Comparison of ENCODE assay signal across 8 mouse cellular contexts in the genomic region with DNA sequence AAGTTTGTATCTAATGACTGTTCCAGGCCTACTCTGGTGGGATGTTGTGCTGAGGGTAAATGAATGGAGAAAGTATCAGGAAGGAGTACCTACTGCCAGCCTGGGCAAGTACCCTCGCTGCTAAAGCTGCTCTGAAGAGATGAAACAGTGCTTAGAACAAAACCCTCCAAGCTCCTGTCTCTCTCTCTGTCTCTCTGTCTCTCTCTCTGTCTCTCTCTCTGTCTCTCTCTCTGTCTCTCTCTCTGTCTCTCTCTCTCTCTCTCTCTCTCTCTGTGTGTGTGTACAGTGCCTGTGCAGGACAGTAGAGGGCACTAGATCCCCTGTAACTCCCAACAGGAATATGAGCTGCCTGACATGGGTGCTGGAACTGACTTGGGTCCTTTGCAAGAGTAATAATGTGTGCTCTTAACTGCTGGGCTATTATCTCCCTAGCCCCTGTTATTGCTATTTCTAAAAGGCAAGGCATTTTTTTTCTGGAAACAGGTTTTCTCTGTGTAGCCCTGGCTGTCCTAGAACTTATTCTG. TPM values are rescaled to one million over a fixed set of nuclear protein-coding genes. Genes with fewer than 3 reads are reported as not detected.
DNase-seq lines count a peak whose midpoint lies in the region; ATAC-seq and TF ChIP-seq lines count a peak whose summit lies in the region.

No protein-coding gene starts in this region.

- peaks cover 29% of the 10 kb centered on the region for H3K36me3 ChIP-seq in hindbrain, postnatal 0 days (ENCODE audit: insufficient read depth, low read length)
- peaks cover 34% of the 10 kb centered on the region for H3K36me3 ChIP-seq in midbrain, embryonic 13.5 days

- no peaks in the 10 kb centered on the region for H3K9me3 ChIP-seq in hindbrain, postnatal 0 days (ENCODE audit: low read length)
- H3K9me3 ChIP-seq in midbrain, embryonic 13.5 days: no peaks in the 10 kb centered on the region

- H3K4me1 ChIP-seq in lung, adult 2 months (ENCODE audit: control insufficient read depth, insufficient read depth, low read length): peaks cover 7% of the 10 kb centered on the region
- peaks cover 17% of the 10 kb centered on the region for H3K4me1 ChIP-seq in bone marrow macrophage, adult 2 months (ENCODE audit: control insufficient read depth, insufficient read depth, low read length)
- peaks cover 11% of the 10 kb centered on the region; the same call in 1 of the 2 replicates for H3K4me1 ChIP-seq in hindbrain, postnatal 0 days (ENCODE audit: insufficient read depth, low read length)
- peaks cover 31% of the 10 kb centered on the region for H3K4me1 ChIP-seq in midbrain, embryonic 13.5 days (replicated peaks)

- H3K27me3 ChIP-seq in hindbrain, postnatal 0 days (ENCODE audit: insufficient read depth, low read length): no peaks in the 10 kb centered on the region
- peaks cover 5% of the 10 kb centered on the region; the same call in 1 of the 2 replicates for H3K27me3 ChIP-seq in midbrain, embryonic 13.5 days

- no peak for DNase-seq in lung, adult 2 months
- DNase-seq in lung, postnatal 14 days: no peak
- peak; percentile 46 for DNase-seq in hindbrain, postnatal 0 days (ENCODE audit: low spot score)
- DNase-seq in frontal cortex, postnatal 25 days (ENCODE audit: low spot score in 2 of 2): no peak
- no peak for DNase-seq in urinary bladder, postnatal 10 days (ENCODE audit: low spot score)
- DNase-seq in testis, postnatal 14 days (ENCODE audit: low spot score): no peak

- 63% methylated on average over 1 of the region's 1 CpGs for WGBS in lung, adult 2 months
- WGBS in hindbrain, postnatal 0 days: 72% methylated on average over 1 of the region's 1 CpGs
- WGBS in midbrain, embryonic 13.5 days: 65% methylated on average over 1 of the region's 1 CpGs

- peak overlapping the region; percentile 67 for H3K4me2 ChIP-seq in hindbrain, postnatal 0 days (ENCODE audit: low read depth, low read length)
- peak overlapping the region; percentile 94 for H3K4me2 ChIP-seq in midbrain, embryonic 13.5 days (replicated peaks)

- no peak overlapping the region for H3K4me3 ChIP-seq in lung, adult 2 months (replicated peaks; ENCODE audit: extremely low read depth, low read depth, low read length)
- peak overlapping the region; percentile 4; the same call in 1 of the 2 replicates for H3K4me3 ChIP-seq in bone marrow macrophage, adult 2 months (ENCODE audit: insufficient read depth, low read length)
- peak overlapping the region; percentile 96; the same call in 1 of the 2 replicates for H3K4me3 ChIP-seq in hindbrain, postnatal 0 days (ENCODE audit: low read length)
- peak overlapping the region; percentile 97; the same call in 1 of the 2 replicates for H3K4me3 ChIP-seq in midbrain, embryonic 13.5 days (replicated peaks)

- 0 out of 2 replicates have a peak, but pooled peaks have one; percentile 21 for TF ChIP-seq CTCF in lung, adult 2 months (IDR thresholded peaks at IDR 0.05; ENCODE audit: insufficient read depth, low read length)
- TF ChIP-seq CTCF in bone marrow macrophage, adult 2 months (IDR thresholded peaks at IDR 0.05; ENCODE audit: low read depth, low read length): no peak
- peak; percentile 64 for TF ChIP-seq CTCF in hindbrain, postnatal 0 days (IDR thresholded peaks at IDR 0.05; ENCODE audit: low read depth)

- H3K9ac ChIP-seq in hindbrain, postnatal 0 days (replicated peaks; ENCODE audit: low read length): no peak overlapping the region
- H3K9ac ChIP-seq in midbrain, embryonic 13.5 days (replicated peaks): no peak overlapping the region; the same call in 1 of the 2 replicates

- H3K27ac ChIP-seq in bone marrow macrophage, adult 2 months (ENCODE audit: insufficient read depth, low read depth, low read length): no peak overlapping the region
- H3K27ac ChIP-seq in hindbrain, postnatal 0 days: no peak overlapping the region
- no peak overlapping the region for H3K27ac ChIP-seq in midbrain, embryonic 13.5 days

- no peak for TF ChIP-seq POLR2A in lung, adult 2 months (IDR thresholded peaks at IDR 0.05; ENCODE audit: borderline replicate concordance, extremely low read depth, low read depth, low read length)
- TF ChIP-seq POLR2A in bone marrow macrophage, adult 2 months (IDR thresholded peaks at IDR 0.05; ENCODE audit: borderline replicate concordance, low read depth, low read length): no peak

- ATAC-seq in hindbrain, postnatal 0 days: no peak
- no peak for ATAC-seq in midbrain, embryonic 13.5 days

RNA-seq across cellular contexts. Expression of a gene that starts 2.3 kb away (rescaled TPM):
- 5.6 and 6.8 TPM in 2 replicates for polyA plus RNA-seq in lung, adult 2 months (2012; rRNA removed)
- polyA plus RNA-seq in bone marrow macrophage, adult 2 months (2012; ENCODE audit: insufficient read depth, insufficient read length, missing spikeins): 21.3 and 24.2 TPM in 2 replicates
- 13.3 and 18.4 TPM in 2 replicates for total RNA-seq in hindbrain, postnatal 0 days (2014; rRNA removed)
- 23.6 and 24.7 TPM in 2 replicates for polyA plus RNA-seq in hindbrain, postnatal 0 days (2015; fragmentation: Nextera tagmentation; extraction: Ambion mirVana)
- polyA plus RNA-seq in midbrain, embryonic 13.5 days (2015; fragmentation: Nextera tagmentation; extraction: Ambion mirVana): 37.3 and 39.4 TPM in 2 replicates

RNA-seq across cellular contexts. Expression of a gene that starts 5.7 kb away (rescaled TPM):
- polyA plus RNA-seq in lung, adult 2 months (2012; rRNA removed): 0.07 and 0.20 TPM in 2 replicates
- 0.25 and 0.29 TPM in 2 replicates for polyA plus RNA-seq in bone marrow macrophage, adult 2 months (2012; ENCODE audit: insufficient read depth, insufficient read length, missing spikeins)
- total RNA-seq in hindbrain, postnatal 0 days (2014; rRNA removed): 0.47 and 0.50 TPM in 2 replicates
- polyA plus RNA-seq in hindbrain, postnatal 0 days (2015; fragmentation: Nextera tagmentation; extraction: Ambion mirVana): 0.54 and 0.65 TPM in 2 replicates
- 0.71 and 0.87 TPM in 2 replicates for polyA plus RNA-seq in midbrain, embryonic 13.5 days (2015; fragmentation: Nextera tagmentation; extraction: Ambion mirVana)
